Mouse (Mus musculus): ENCODE measurements around the gene Foxo1. TPM values are rescaled to one million over a fixed set of nuclear protein-coding genes. Genes with fewer than 3 reads are reported as not detected.

The Foxo1 gene
- total and polyA plus RNA-seq, 2 experiments from 2014 or later: 3.6 to 5.8 TPM

GRCm38 (mm10) chr3:52264354-52264753 is 3.8 kb upstream of the Foxo1 start:
- Histone ChIP-seq H3K4me3 (ENCODE audit: low read depth, low read length) (no peak overlapping the region), H3K4me1 (ENCODE audit: insufficient read depth, low read length) (no peaks in the 10 kb centered on the region), H3K9ac (replicated peaks; ENCODE audit: low read length, poor library complexity, severe bottlenecking) (no peak overlapping the region), H3K27ac (ENCODE audit: low read depth, low read length) (no peak overlapping the region), H3K27me3 (ENCODE audit: insufficient read depth, low read length) (peaks cover 20% of the 10 kb centered on the region), H3K4me2 (ENCODE audit: low read depth, low read length, poor library complexity, severe bottlenecking) (no peak overlapping the region), H3K9me3 (ENCODE audit: low read length) (no peaks in the 10 kb centered on the region), H3K36me3 (ENCODE audit: insufficient read depth, low read length) (no peaks in the 10 kb centered on the region)
- no peak for TF ChIP-seq CTCF (IDR thresholded peaks at IDR 0.05)
- no peak for ATAC-seq (ENCODE audit: low FRiP score)
- 90% methylated on average over 8 of the region's 8 CpGs for WGBS
- no peak for DNase-seq (ENCODE audit: low spot score)

DNA sequence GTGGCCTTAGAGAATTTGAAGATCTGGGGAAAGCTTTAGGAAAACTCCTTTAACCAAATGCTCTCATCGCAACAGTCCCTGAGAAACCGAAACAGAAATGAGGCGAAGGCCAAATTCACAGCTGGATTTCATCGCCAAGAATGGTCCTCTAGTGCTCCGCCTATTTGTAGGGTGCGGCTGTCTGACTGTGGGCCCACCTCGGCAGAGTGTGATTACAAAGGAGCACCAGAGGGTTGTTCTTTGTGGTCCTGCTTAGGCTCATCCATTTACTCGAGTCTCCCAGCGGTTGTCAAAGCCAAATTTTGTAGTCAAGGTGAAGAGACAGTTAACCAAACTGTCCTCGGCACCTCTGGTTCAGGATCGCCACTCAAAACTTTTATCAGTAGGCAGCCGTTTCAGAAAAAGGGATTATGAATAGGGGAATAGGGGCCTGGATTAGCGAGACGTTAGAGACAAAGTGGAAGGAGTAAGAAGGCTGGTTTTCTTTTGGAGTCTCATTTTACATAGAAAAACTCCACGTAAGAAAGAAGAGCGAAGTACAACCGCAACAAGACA is 1.5 kb upstream of the Foxo1 start:
- no peak for DNase-seq (ENCODE audit: low spot score)

DNA sequence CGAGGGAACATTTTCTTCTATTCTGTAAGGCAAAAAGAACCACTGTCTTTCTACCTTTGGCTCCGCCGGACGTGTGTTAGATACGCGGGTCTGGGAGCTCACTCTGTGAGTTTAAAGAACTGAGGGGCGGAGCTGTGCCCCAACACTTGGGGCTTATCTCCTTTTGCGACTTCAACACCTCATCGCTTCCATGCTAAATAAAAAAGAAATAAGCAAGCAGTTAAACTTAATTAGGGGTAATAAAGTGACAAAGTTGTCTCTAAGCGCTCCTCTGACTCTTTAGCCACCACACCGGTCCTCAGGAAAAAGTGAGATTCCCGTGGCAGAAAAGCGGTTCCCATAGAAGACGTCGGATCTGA is 864 bp upstream of the Foxo1 start:
- Histone ChIP-seq H3K4me1 (ENCODE audit: insufficient read depth, low read length) (0 out of 2 replicates have a peak, but pooled peaks cover 3% of the 10 kb centered on the region), H3K4me3 (ENCODE audit: low read depth, low read length) (peak overlapping the region; percentile 78), H3K27me3 (ENCODE audit: insufficient read depth, low read length) (peaks cover 15% of the 10 kb centered on the region), H3K9ac (replicated peaks; ENCODE audit: low read length, poor library complexity, severe bottlenecking) (peak overlapping the region; percentile 42; the same call in 1 of the 2 replicates), H3K36me3 (ENCODE audit: insufficient read depth, low read length) (no peaks in the 10 kb centered on the region), H3K27ac (ENCODE audit: low read depth, low read length) (no peak overlapping the region), H3K9me3 (ENCODE audit: low read length) (no peaks in the 10 kb centered on the region), H3K4me2 (ENCODE audit: low read depth, low read length, poor library complexity, severe bottlenecking) (peak overlapping the region; percentile 96)
- no peak for TF ChIP-seq CTCF (IDR thresholded peaks at IDR 0.05)
- ATAC-seq (ENCODE audit: low FRiP score) (no peak), DNase-seq (ENCODE audit: low spot score) (no peak)
- WGBS: 1% methylated on average over 15 of the region's 15 CpGs

More for the DNA sequence above, 1.5 kb upstream of the Foxo1 start:
- Histone ChIP-seq H3K9ac (replicated peaks; ENCODE audit: low read length, poor library complexity, severe bottlenecking) (no peak overlapping the region), H3K4me2 (ENCODE audit: low read depth, low read length, poor library complexity, severe bottlenecking) (no peak overlapping the region), H3K4me3 (ENCODE audit: low read depth, low read length) (0 out of 2 replicates have a peak overlapping the region, but pooled peaks have one; percentile 78), H3K4me1 (ENCODE audit: insufficient read depth, low read length) (0 out of 2 replicates have a peak, but pooled peaks cover 3% of the 10 kb centered on the region), H3K9me3 (ENCODE audit: low read length) (no peaks in the 10 kb centered on the region), H3K27me3 (ENCODE audit: insufficient read depth, low read length) (peaks cover 15% of the 10 kb centered on the region), H3K36me3 (ENCODE audit: insufficient read depth, low read length) (no peaks in the 10 kb centered on the region), H3K27ac (ENCODE audit: low read depth, low read length) (no peak overlapping the region)
- ATAC-seq (ENCODE audit: low FRiP score): no peak
- no peak for TF ChIP-seq CTCF (IDR thresholded peaks at IDR 0.05)
- 13% methylated on average over 17 of the region's 17 CpGs for WGBS

DNA sequence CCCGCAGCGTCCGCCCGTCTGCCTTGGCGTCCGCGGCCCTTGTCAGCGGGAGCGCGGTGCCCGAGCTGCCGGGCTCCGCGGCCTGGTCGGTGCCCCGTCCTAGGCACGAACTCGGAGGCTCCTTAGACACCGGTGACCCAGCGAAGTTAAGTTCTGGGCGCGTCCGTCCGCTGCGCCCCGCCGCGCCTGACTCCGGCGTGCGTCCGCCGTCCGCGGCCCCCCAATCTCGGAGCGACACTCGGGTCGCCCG is 276 bp downstream of the Foxo1 start:
- no peak for DNase-seq (ENCODE audit: low spot score)
- peak overlapping the region; percentile 96 for H3K4me2 ChIP-seq (ENCODE audit: low read depth, low read length, poor library complexity, severe bottlenecking)
- H3K9ac ChIP-seq (replicated peaks; ENCODE audit: low read length, poor library complexity, severe bottlenecking): peak overlapping the region; percentile 48; the same call in 1 of the 2 replicates
- no peak for TF ChIP-seq CTCF (IDR thresholded peaks at IDR 0.05)
- WGBS: 0% methylated on average over 20 of the region's 40 CpGs
- H3K36me3 ChIP-seq (ENCODE audit: insufficient read depth, low read length): no peaks in the 10 kb centered on the region
- no peaks in the 10 kb centered on the region for H3K9me3 ChIP-seq (ENCODE audit: low read length)
- H3K27me3 ChIP-seq (ENCODE audit: insufficient read depth, low read length): peaks cover 15% of the 10 kb centered on the region
- 0 out of 2 replicates have a peak, but pooled peaks cover 3% of the 10 kb centered on the region for H3K4me1 ChIP-seq (ENCODE audit: insufficient read depth, low read length)
- peak overlapping the region; percentile 78 for H3K4me3 ChIP-seq (ENCODE audit: low read depth, low read length)
- peak overlapping the region; percentile 65 for H3K27ac ChIP-seq (ENCODE audit: low read depth, low read length)
- no peak; the same call in 1 of the 2 replicates for ATAC-seq (ENCODE audit: low FRiP score)

DNA sequence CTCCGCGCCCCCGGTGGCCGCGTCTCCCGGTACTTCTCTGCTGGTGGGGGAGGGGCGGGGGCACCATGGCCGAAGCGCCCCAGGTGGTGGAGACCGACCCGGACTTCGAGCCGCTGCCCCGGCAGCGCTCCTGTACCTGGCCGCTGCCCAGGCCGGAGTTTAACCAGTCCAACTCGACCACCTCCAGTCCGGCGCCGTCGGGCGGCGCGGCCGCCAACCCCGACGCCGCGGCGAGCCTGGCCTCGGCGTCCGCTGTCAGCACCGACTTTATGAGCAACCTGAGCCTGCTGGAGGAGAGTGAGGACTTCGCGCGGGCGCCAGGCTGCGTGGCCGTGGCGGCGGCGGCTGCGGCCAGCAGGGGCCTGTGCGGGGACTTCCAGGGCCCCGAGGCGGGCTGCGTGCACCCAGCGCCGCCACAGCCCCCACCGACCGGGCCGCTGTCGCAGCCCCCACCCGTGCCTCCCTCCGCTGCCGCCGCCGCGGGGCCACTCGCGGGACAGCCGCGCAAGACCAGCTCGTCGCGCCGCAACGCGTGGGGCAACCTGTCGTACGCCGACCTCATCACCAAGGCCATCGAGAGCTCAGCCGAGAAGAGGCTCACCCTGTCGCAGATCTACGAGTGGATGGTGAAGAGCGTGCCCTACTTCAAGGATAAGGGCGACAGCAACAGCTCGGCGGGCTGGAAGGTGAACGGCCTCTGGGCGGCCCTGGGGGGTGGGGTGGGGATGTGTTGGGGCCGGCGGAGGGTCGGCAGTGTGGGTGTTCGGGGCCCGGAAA is 789 bp downstream of the Foxo1 start:
- no peaks in the 10 kb centered on the region for H3K36me3 ChIP-seq (ENCODE audit: insufficient read depth, low read length)
- TF ChIP-seq CTCF (IDR thresholded peaks at IDR 0.05): no peak
- 0 out of 2 replicates have a peak, but pooled peaks cover 3% of the 10 kb centered on the region for H3K4me1 ChIP-seq (ENCODE audit: insufficient read depth, low read length)
- H3K4me2 ChIP-seq (ENCODE audit: low read depth, low read length, poor library complexity, severe bottlenecking): peak overlapping the region; percentile 96
- H3K9me3 ChIP-seq (ENCODE audit: low read length): no peaks in the 10 kb centered on the region
- ATAC-seq (ENCODE audit: low FRiP score): peak; percentile 29
- DNase-seq (ENCODE audit: low spot score): peak; percentile 12
- peak overlapping the region; percentile 65 for H3K27ac ChIP-seq (ENCODE audit: low read depth, low read length)
- peak overlapping the region; percentile 48 for H3K9ac ChIP-seq (replicated peaks; ENCODE audit: low read length, poor library complexity, severe bottlenecking)
- under 1% methylated on average over 76 of the region's 89 CpGs for WGBS
- peak overlapping the region; percentile 78 for H3K4me3 ChIP-seq (ENCODE audit: low read depth, low read length)
- H3K27me3 ChIP-seq (ENCODE audit: insufficient read depth, low read length): peaks cover 15% of the 10 kb centered on the region

All from midbrain, postnatal 0 days (tissue).